Mouse (Mus musculus): ENCODE data around the gene Cacna1d. TPM values are rescaled to one million over a fixed set of nuclear protein-coding genes. Genes with fewer than 3 reads are reported as not detected.

The Cacna1d gene
- total and polyA plus RNA-seq, 3 experiments: 0.04 to 0.66 (median 0.08) TPM

DNA sequence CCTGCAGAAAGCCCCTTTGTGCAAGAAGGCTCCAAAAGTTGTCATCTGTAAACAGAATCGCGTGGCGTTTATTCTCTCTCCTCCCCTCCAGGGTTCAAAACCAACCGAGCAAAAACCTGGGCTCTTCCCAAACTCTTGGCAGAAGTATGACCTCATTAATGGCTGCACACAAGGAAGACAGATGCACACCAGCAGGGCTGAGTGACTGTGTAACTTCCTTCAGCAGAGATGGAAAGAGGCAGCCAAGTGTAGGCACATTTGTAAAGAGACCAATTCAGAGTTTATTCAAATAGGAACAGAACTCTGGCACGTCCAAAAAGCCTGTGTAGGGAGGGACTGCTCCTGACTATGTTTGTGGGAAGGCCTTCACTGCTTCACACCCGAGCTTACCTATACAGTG lies 385.7 kb downstream of the Cacna1d start:
- no peaks in the 10 kb centered on the region for H3K27me3 ChIP-seq (replicated peaks)
- no peak overlapping the region for H3K27ac ChIP-seq (ENCODE audit: insufficient read depth, low read depth)
- DNase-seq (ENCODE audit: extremely low read depth): no peak
- H3K36me3 ChIP-seq (replicated peaks in 1 of 2; ENCODE audit: control insufficient read depth in 1 of 2, insufficient read depth in 1 of 2, low read length in 1 of 2): no peaks in the 10 kb centered on the region
- no peak overlapping the region for H3K4me3 ChIP-seq (replicated peaks in 1 of 3; ENCODE audit: low read depth in 2 of 3, low read length in 2 of 3, poor library complexity in 1 of 3)
- peaks cover 5 to 35% of the 10 kb centered on the region in 2 experiments for H3K4me1 ChIP-seq (ENCODE audit: control insufficient read depth in 1 of 2, insufficient read depth in 2 of 2)
- no peak overlapping the region for H3K9ac ChIP-seq (ENCODE audit: insufficient read depth, low read depth)
- no peaks in the 10 kb centered on the region for H3K9me3 ChIP-seq (replicated peaks; ENCODE audit: low read length)
- in situ Hi-C loops (cut with MboI; ENCODE audit: low pct_ligation_motif_present, low pct_unique_long_range_greater_than_20kb, low sequenced_read_pairs) (no loop called here), dilution Hi-C loops (cut with MboI; ENCODE audit: extremely low pct_ligation_motif_present, extremely low pct_unique_long_range_greater_than_20kb, low sequenced_read_pairs) (no loop called here)
- TF ChIP-seq RCOR1 (conservative IDR thresholded peaks at IDR 0.05; ENCODE audit: low read depth, low read length) (no peak), ZNF384 (IDR thresholded peaks at IDR 0.05; ENCODE audit: low read depth, low read length) (no peak), EP300 (IDR thresholded peaks at IDR 0.05; ENCODE audit: low read length) (no peak)
- no peaks in the 10 kb centered on the region for H3K79me2 ChIP-seq (replicated peaks; ENCODE audit: control insufficient read depth, extremely low read depth, insufficient read depth, poor library complexity, severe bottlenecking)
- no peak overlapping the region for H3K4me2 ChIP-seq (ENCODE audit: insufficient read depth, low read depth, poor library complexity, severe bottlenecking)

DNA sequence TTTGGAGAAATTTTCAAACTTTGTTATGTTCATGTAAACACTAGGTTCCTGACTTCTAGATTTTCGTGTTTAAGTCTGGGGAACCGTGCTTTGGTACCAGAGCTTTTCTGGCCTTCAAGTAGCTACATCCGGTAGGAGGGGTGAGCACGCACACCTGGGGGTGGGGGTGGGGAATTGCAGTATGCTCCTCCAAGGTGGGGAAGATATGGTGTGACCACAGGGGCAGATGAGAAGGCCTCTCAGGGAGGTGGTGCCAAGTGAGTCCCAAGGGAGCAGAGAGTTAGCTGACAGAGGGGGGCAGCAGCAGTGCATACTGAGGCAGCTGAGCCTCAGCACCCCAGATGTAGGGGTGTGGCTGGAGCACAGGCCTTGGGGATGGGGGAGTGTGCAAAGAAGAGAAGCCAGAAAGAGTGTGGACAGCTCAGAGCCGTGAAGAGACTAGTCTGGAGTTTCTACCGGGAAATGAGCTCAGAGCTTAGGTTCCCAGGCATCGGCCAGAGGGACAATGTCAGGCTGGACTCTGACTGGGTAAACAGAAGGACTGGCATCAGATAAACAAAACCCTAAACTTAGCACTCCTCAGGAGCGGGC lies 387.2 kb downstream of the Cacna1d start:
- H3K79me2 ChIP-seq (replicated peaks; ENCODE audit: control insufficient read depth, extremely low read depth, insufficient read depth, poor library complexity, severe bottlenecking): no peaks in the 10 kb centered on the region
- H3K4me3 ChIP-seq (replicated peaks in 1 of 3; ENCODE audit: low read depth in 2 of 3, low read length in 2 of 3, poor library complexity in 1 of 3): no peak overlapping the region
- in situ Hi-C loops (cut with MboI; ENCODE audit: low pct_ligation_motif_present, low pct_unique_long_range_greater_than_20kb, low sequenced_read_pairs): no loop called here
- no peak overlapping the region for H3K4me2 ChIP-seq (ENCODE audit: insufficient read depth, low read depth, poor library complexity, severe bottlenecking)
- DNase-seq (ENCODE audit: extremely low read depth): peak; percentile 85
- peaks cover 5 to 44% of the 10 kb centered on the region in 2 experiments for H3K4me1 ChIP-seq (ENCODE audit: control insufficient read depth in 1 of 2, insufficient read depth in 2 of 2)
- no peak overlapping the region for H3K9ac ChIP-seq (ENCODE audit: insufficient read depth, low read depth)
- no peaks in the 10 kb centered on the region for H3K27me3 ChIP-seq (replicated peaks)
- no peak overlapping the region for H3K27ac ChIP-seq (ENCODE audit: insufficient read depth, low read depth)
- TF ChIP-seq ELF1 (IDR thresholded peaks at IDR 0.05; ENCODE audit: low read depth, low read length) (no peak), SMC3 (IDR thresholded peaks at IDR 0.05; ENCODE audit: low read depth, low read length) (peak; percentile 11; the same call in 1 of the 2 replicates), CHD1 (IDR thresholded peaks at IDR 0.05; ENCODE audit: low read depth, low read length) (no peak), CTCF (conservative IDR thresholded peaks at IDR 0.05 in 1 of 2, IDR thresholded peaks at IDR 0.05 in 1 of 2; ENCODE audit: low read depth in 2 of 2, low read length in 2 of 2) (peak in 1 of 2 experiments; percentile 49; a peak in 2 of 4 replicates), GABPA (IDR thresholded peaks at IDR 0.05; ENCODE audit: insufficient replicate concordance, low read depth, low read length) (no peak), MAX (IDR thresholded peaks at IDR 0.05; ENCODE audit: low read length) (no peak), NRF1 (IDR thresholded peaks at IDR 0.05; ENCODE audit: low read depth, low read length) (no peak), BHLHE40 (IDR thresholded peaks at IDR 0.05; ENCODE audit: low read depth, low read length) (0 out of 2 replicates have a peak, but pooled peaks have one; percentile 16), KAT2A (IDR thresholded peaks at IDR 0.05; ENCODE audit: insufficient replicate concordance, low read length) (0 out of 2 replicates have a peak, but pooled peaks have one; percentile 15), RAD21 (IDR thresholded peaks at IDR 0.05; ENCODE audit: low read depth, low read length) (peak; percentile 34), USF1 (IDR thresholded peaks at IDR 0.05; ENCODE audit: low read depth, low read length) (no peak), TCF12 (IDR thresholded peaks at IDR 0.05; ENCODE audit: low read depth, low read length) (peak; percentile 39; the same call in 1 of the 2 replicates), CHD2 (IDR thresholded peaks at IDR 0.05; ENCODE audit: low read length) (peak; percentile 26; the same call in 1 of the 2 replicates)
- no peaks in the 10 kb centered on the region for H3K36me3 ChIP-seq (replicated peaks in 1 of 2; ENCODE audit: control insufficient read depth in 1 of 2, insufficient read depth in 1 of 2, low read length in 1 of 2)
- dilution Hi-C loops (cut with MboI; ENCODE audit: extremely low pct_ligation_motif_present, extremely low pct_unique_long_range_greater_than_20kb, low sequenced_read_pairs): no loop called here
- no peaks in the 10 kb centered on the region for H3K9me3 ChIP-seq (replicated peaks; ENCODE audit: low read length)

All from CH12.LX (cell line).